Mouse (Mus musculus): ENCODE data around the gene Pfdn5.

- TF ChIP-seq CTCF (IDR thresholded peaks at IDR 0.05; ENCODE audit: low read depth, low read length) (no peak), GATA2 (IDR thresholded peaks at IDR 0.05; ENCODE audit: borderline replicate concordance, low read depth, low read length) (no peak), POLR2AphosphoS5 (IDR thresholded peaks at IDR 0.05; ENCODE audit: insufficient replicate concordance, low read depth, low read length) (no peak), GATA1 (IDR thresholded peaks at IDR 0.05; ENCODE audit: borderline replicate concordance, low read length) (no peak)
Observed at GRCm38 (mm10) chr15:102310074-102310845, 15.7 kb upstream of the Pfdn5 start.
